Mouse (Mus musculus): ENCODE data around the gene Ccnb1.
A peak's percentile ranks its signal among the peaks of the same experiment; 100 is the strongest.

GRCm38 (mm10) chr13:100730861-100731176 is 55.6 kb downstream of the Ccnb1 start, which contains the start of gene Cdk7:
- TF ChIP-seq POLR2A (IDR thresholded peaks at IDR 0.05; ENCODE audit: borderline replicate concordance, extremely low read depth, insufficient read depth, insufficient read length, poor library complexity, severe bottlenecking) (0 out of 2 replicates have a peak, but pooled peaks have one; percentile 5), CTCF (IDR thresholded peaks at IDR 0.05; ENCODE audit: borderline replicate concordance, extremely low read depth, insufficient read depth, insufficient read length) (no peak)

Data from brain, embryonic 14.5 days (tissue).